Mouse (Mus musculus) duodenum, adult 2 months (tissue): ENCODE measurements around the gene Dvl1. TPM values are rescaled to one million over a fixed set of nuclear protein-coding genes. Genes with fewer than 3 reads are reported as not detected.

ENCODE experiments used
- polyA plus RNA-seq: library from polyadenylated mRNA; depleted of rRNA; stranded (reverse); fragments of >200 nt; gene quantifications from 2 replicates; pipeline ENCODE4 v1.2.3, GENCODE M21; 2012; ENCODE audit warnings: low replicate concordance; rRNA removed

Dvl1 gene
- 142 and 173 TPM in 2 replicates for polyA plus RNA-seq

GRCm38 (mm10) chr4:155846871-155847578 lies at the start of gene Dvl1:
TSS of gene Dvl1 (plus strand) at chr4:155847402.

GRCm38 (mm10) chr4:155802741-155803339 lies 44.4 kb upstream of the Dvl1 start, which contains the start of gene Mrpl20:
TSS of gene Mrpl20 (plus strand) at chr4:155802878.

GRCm38 (mm10) chr4:155811929-155812664 lies 35.1 kb upstream of the Dvl1 start, which contains the start of gene Ccnl2:
TSS of gene Ccnl2 (plus strand) at chr4:155812489.

GRCm38 (mm10) chr4:155831205-155831766 lies 15.9 kb upstream of the Dvl1 start, which contains the start of gene Aurkaip1:
TSS of gene Aurkaip1 (plus strand) at chr4:155831272.

GRCm38 (mm10) chr4:155839483-155839910 lies 7.7 kb upstream of the Dvl1 start, which contains the start of gene Mxra8:
TSS of gene Mxra8 (plus strand) at chr4:155839680.

GRCm38 (mm10) chr4:155863001-155863400 lies 15.8 kb downstream of the Dvl1 start, which contains the start of gene Tas1r3:
TSS of gene Tas1r3 (minus strand) at chr4:155863362.

GRCm38 (mm10) chr4:155869317-155870033 lies 22.3 kb downstream of the Dvl1 start, which contains the start of the genes Cptp and Ints11:
TSS of gene Cptp (minus strand) at chr4:155869440.
TSS of gene Ints11 (plus strand) at chr4:155869546.

GRCm38 (mm10) chr4:155891551-155892001 lies 44.4 kb downstream of the Dvl1 start, which contains the start of the genes Pusl1 and Acap3:
TSS of gene Pusl1 (minus strand) at chr4:155891781.
TSS of gene Acap3 (plus strand) at chr4:155891822.

Other genes starting within 250 kb of the Dvl1 start
- 16.8 and 17.8 TPM in 2 replicates for gene Slc35e2, start 246.0 kb upstream of the Dvl1 start, polyA plus RNA-seq
- 28.5 and 44.9 TPM in 2 replicates for gene Cdk11b, start 222.5 kb upstream of the Dvl1 start, polyA plus RNA-seq
- gene Gm10563, start 202.0 kb upstream of the Dvl1 start, polyA plus RNA-seq = not detected in 2 replicates
- 23.1 and 28.4 TPM in 2 replicates for gene Mmp23, start 194.0 kb upstream of the Dvl1 start, polyA plus RNA-seq
- gene Mib2, start 178.2 kb upstream of the Dvl1 start, polyA plus RNA-seq = 63.6 and 88.9 TPM in 2 replicates
- 28.5 and 30.2 TPM in 2 replicates for gene Fndc10, start 153.1 kb upstream of the Dvl1 start, polyA plus RNA-seq
- gene Ssu72, start 142.6 kb upstream of the Dvl1 start, polyA plus RNA-seq = 124 and 138 TPM in 2 replicates
- gene Tmem240, start 112.6 kb upstream of the Dvl1 start, polyA plus RNA-seq = 0.58 and 0.78 TPM in 2 replicates
- 102 and 109 TPM in 2 replicates for gene Atad3a, start 86.3 kb upstream of the Dvl1 start, polyA plus RNA-seq
- 19.1 and 135 TPM in 2 replicates for gene Vwa1, start 72.7 kb upstream of the Dvl1 start, polyA plus RNA-seq
- 3.1 and 6.1 TPM in 2 replicates for gene Tmem88b, start 61.5 kb upstream of the Dvl1 start, polyA plus RNA-seq
- not detected in 2 replicates for gene Ankrd65, start 57.0 kb upstream of the Dvl1 start, polyA plus RNA-seq
- gene Mrpl20, start 44.5 kb upstream of the Dvl1 start, polyA plus RNA-seq = 32.6 and 49.9 TPM in 2 replicates
- 23.8 and 25.3 TPM in 2 replicates for gene Ccnl2, start 34.9 kb upstream of the Dvl1 start, polyA plus RNA-seq
- gene Aurkaip1, start 16.1 kb upstream of the Dvl1 start, polyA plus RNA-seq = 159 and 208 TPM in 2 replicates
- gene Mxra8, start 7.7 kb upstream of the Dvl1 start, polyA plus RNA-seq = 69.2 and 97.5 TPM in 2 replicates
- 1.1 and 1.2 TPM in 2 replicates for gene Tas1r3, start 16.0 kb downstream of the Dvl1 start, polyA plus RNA-seq
- gene Cptp, start 22.0 kb downstream of the Dvl1 start, polyA plus RNA-seq = 56.0 and 86.9 TPM in 2 replicates
- 14.6 and 19.2 TPM in 2 replicates for gene Ints11, start 22.1 kb downstream of the Dvl1 start, polyA plus RNA-seq
- gene Pusl1, start 44.4 kb downstream of the Dvl1 start, polyA plus RNA-seq = 30.9 and 65.5 TPM in 2 replicates
- gene Acap3, start 44.4 kb downstream of the Dvl1 start, polyA plus RNA-seq = 13.3 and 14.8 TPM in 2 replicates
- gene Ube2j2, start 96.4 kb downstream of the Dvl1 start, polyA plus RNA-seq = 123 and 179 TPM in 2 replicates
- gene C1qtnf12, start 114.9 kb downstream of the Dvl1 start, polyA plus RNA-seq = 121 and 260 TPM in 2 replicates
- 5.3 and 6.9 TPM in 2 replicates for gene B3galt6, start 145.2 kb downstream of the Dvl1 start, polyA plus RNA-seq
- 44.0 and 69.6 TPM in 2 replicates for gene Sdf4, start 145.5 kb downstream of the Dvl1 start, polyA plus RNA-seq
- 3.6 and 6.5 TPM in 2 replicates for gene Tnfrsf4, start 166.4 kb downstream of the Dvl1 start, polyA plus RNA-seq
- 2.5 and 3.5 TPM in 2 replicates for gene Tnfrsf18, start 178.8 kb downstream of the Dvl1 start, polyA plus RNA-seq
- 5.6 and 8.2 TPM in 2 replicates for gene Ttll10, start 212.0 kb downstream of the Dvl1 start, polyA plus RNA-seq